In the genomic region with DNA sequence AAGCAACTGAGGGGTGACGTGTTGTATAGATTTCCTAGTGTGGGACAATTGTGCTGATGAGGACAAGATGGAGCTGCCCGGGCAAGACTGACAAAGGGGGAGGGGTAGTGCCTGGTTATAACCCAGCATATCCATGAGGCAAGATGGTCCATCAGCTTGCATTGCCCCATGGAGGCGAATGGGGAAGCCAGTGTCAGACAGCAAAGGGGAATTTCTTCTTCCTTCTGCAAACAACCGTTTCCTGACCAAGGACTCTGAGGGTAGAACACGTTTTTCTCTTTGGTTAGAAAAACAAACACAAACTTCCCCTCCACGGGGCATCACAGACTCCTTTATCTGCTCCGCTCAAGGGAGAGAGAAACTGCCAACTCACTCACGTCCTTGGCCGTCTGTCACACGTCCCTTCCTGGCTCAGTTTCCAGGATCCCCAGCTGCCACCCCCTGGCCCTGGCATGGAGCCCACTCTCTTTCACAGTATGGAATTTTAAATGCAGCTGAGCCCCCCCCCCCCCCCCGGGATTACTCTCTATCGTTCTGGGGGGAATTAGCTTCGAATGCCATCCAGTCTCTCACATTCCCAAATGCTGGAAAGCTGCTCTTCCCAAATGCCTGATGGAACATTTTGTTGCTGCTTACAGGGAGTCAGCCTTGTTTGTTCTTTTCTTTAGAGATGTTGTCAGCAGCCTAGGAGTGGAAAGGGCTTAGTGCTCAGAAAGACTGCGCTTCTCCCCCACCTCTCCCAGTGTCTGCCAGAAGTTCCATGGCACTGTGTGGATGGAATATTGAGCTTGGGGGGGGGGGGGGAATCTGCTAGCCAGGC, we compare ENCODE assay signal across 8 mouse cellular contexts.
DNase-seq lines count a peak whose midpoint lies in the region; ATAC-seq lines count a peak whose summit lies in the region.

No protein-coding gene starts in this region.

- H3K4me1 ChIP-seq in embryonic facial prominence, embryonic 11.5 days (ENCODE audit: control insufficient read depth, insufficient read depth, low read length), result no peaks in the 10 kb centered on the region; the same call in 1 of the 2 replicates
- H3K4me1 ChIP-seq in heart, embryonic 16.5 days (ENCODE audit: control insufficient read depth, insufficient read depth, low read length), result peaks cover 26% of the 10 kb centered on the region
- peaks cover 58% of the 10 kb centered on the region for H3K4me1 ChIP-seq in megakaryocyte, embryonic 14.5 days

- peak; percentile 78 for ATAC-seq in embryonic facial prominence, embryonic 11.5 days (replicated peaks; ENCODE audit: insufficient number of reproducible peaks, low FRiP score, low TSS enrichment, low read depth)
- ATAC-seq in heart, embryonic 16.5 days (replicated peaks; ENCODE audit: extremely low read depth, insufficient read depth, low FRiP score), result peak; percentile 87

- WGBS in embryonic facial prominence, embryonic 11.5 days, result 13% methylated on average over 14 of the region's 14 CpGs
- WGBS in heart, embryonic 16.5 days, result 4% methylated on average over 14 of the region's 14 CpGs

- 0 out of 2 replicates have a peak overlapping the region, but pooled peaks have one; percentile 21 for H3K4me2 ChIP-seq in embryonic facial prominence, embryonic 11.5 days (ENCODE audit: low read depth, low read length)
- peak overlapping the region; percentile 55 for H3K4me2 ChIP-seq in heart, embryonic 16.5 days (ENCODE audit: low read depth, low read length)

- 0 out of 2 replicates have a peak overlapping the region, but pooled peaks have one; percentile 7 for H3K9ac ChIP-seq in embryonic facial prominence, embryonic 11.5 days (replicated peaks; ENCODE audit: low read length)
- H3K9ac ChIP-seq in heart, embryonic 16.5 days (ENCODE audit: low read length), result peak overlapping the region; percentile 11

- H3K9me3 ChIP-seq in embryonic facial prominence, embryonic 11.5 days (replicated peaks; ENCODE audit: control insufficient read depth, low read length), result no peaks in the 10 kb centered on the region
- H3K9me3 ChIP-seq in heart, embryonic 16.5 days (replicated peaks; ENCODE audit: control insufficient read depth, low read length), result no peaks in the 10 kb centered on the region
- peaks cover 10% of the 10 kb centered on the region for H3K9me3 ChIP-seq in megakaryocyte, embryonic 14.5 days

- intact Hi-C loops in left cerebral cortex, postnatal 25 days (cut with DNase I), result loop anchor here (2.0 kb wide), 1 partner anchor 38 kb away; no protein-coding TSS in a partner anchor

- DNase-seq in adrenal gland, adult (ENCODE audit: inconsistent age in 2 of 2, low spot score in 1 of 2), result peak; percentile 67 to 83
- no peak for DNase-seq in adrenal gland, postnatal 4 days (ENCODE audit: low spot score in 2 of 2)
- peak; percentile 38 for DNase-seq in adrenal gland, adult 8-10 months
- peak; percentile 51 for DNase-seq in embryonic facial prominence, embryonic 11.5 days (ENCODE audit: low spot score)
- DNase-seq in left cerebral cortex, postnatal 25 days (ENCODE audit: low spot score in 2 of 2), result peak; percentile 55 to 63
- peak; percentile 39 for DNase-seq in right cerebral cortex, postnatal 25 days

- peak overlapping the region; percentile 22; the same call in 1 of the 2 replicates for H3K27ac ChIP-seq in embryonic facial prominence, embryonic 11.5 days (replicated peaks; ENCODE audit: low read depth, low read length)
- peak overlapping the region; percentile 77 for H3K27ac ChIP-seq in heart, embryonic 16.5 days (ENCODE audit: low read length)

- no peaks in the 10 kb centered on the region for H3K36me3 ChIP-seq in embryonic facial prominence, embryonic 11.5 days (replicated peaks; ENCODE audit: control insufficient read depth, insufficient read depth, low read depth, low read length)
- H3K36me3 ChIP-seq in heart, embryonic 16.5 days (ENCODE audit: control insufficient read depth, insufficient read depth), result no peaks in the 10 kb centered on the region
- H3K36me3 ChIP-seq in megakaryocyte, embryonic 14.5 days (replicated peaks; ENCODE audit: low read length), result peaks cover 13% of the 10 kb centered on the region

- H3K27me3 ChIP-seq in embryonic facial prominence, embryonic 11.5 days (ENCODE audit: control insufficient read depth, insufficient read depth, low read length), result no peaks in the 10 kb centered on the region
- no peaks in the 10 kb centered on the region for H3K27me3 ChIP-seq in heart, embryonic 16.5 days (ENCODE audit: control insufficient read depth, insufficient read depth, low read length)
- no peaks in the 10 kb centered on the region for H3K27me3 ChIP-seq in megakaryocyte, embryonic 14.5 days (replicated peaks)

- no peak overlapping the region for H3K4me3 ChIP-seq in embryonic facial prominence, embryonic 11.5 days (ENCODE audit: low read depth, low read length)
- H3K4me3 ChIP-seq in heart, embryonic 16.5 days (ENCODE audit: low read length), result peak overlapping the region; percentile 6
- H3K4me3 ChIP-seq in megakaryocyte, embryonic 14.5 days (replicated peaks), result peak overlapping the region; percentile 90

Comparison
In these comparisons a context has a peak if more than half of its experiments do, and no peak if none do; other contexts are left out.
1. DNase-seq: peak in adrenal gland, adult (2 of 2), adrenal gland, adult 8-10 months (single experiment), embryonic facial prominence, embryonic 11.5 days (single experiment), left cerebral cortex, postnatal 25 days (2 of 2) and right cerebral cortex, postnatal 25 days (single experiment); none in adrenal gland, postnatal 4 days (0 of 2).